Mouse (Mus musculus) embryonic facial prominence, embryonic 10.5 days (tissue): ENCODE data around the gene Rbbp8nl. TPM values are rescaled to one million over a fixed set of nuclear protein-coding genes. Genes with fewer than 3 reads are reported as not detected.

Experiments used
- DNase-seq: peaks from one replicate; pipeline ENCODE4 v3.0.0-alpha.2; 2017; ENCODE audit warnings: low spot score
- H3K27ac ChIP-seq: fragments of 300-500 bp; sonication (generic); replicated peaks from 2 replicates; pipeline ENCODE4 v1.5.1; 2016; ENCODE audit warnings: mild to moderate bottlenecking
- H3K27me3 ChIP-seq: fragments of 300-500 bp; sonication (generic); replicated peaks from 2 replicates; pipeline ENCODE4 v1.6.1; 2016; ENCODE audit warnings: low read depth, mild to moderate bottlenecking; ENCODE audit not compliant: poor library complexity, severe bottlenecking
- H3K36me3 ChIP-seq: fragments of 300-500 bp; sonication (generic); replicated peaks from 2 replicates; pipeline ENCODE4 v1.6.1; 2016; ENCODE audit warnings: mild to moderate bottlenecking, moderate library complexity
- H3K4me1 ChIP-seq: fragments of 300-500 bp; sonication (generic); 2 replicates; pipeline ENCODE4 v1.6.1; 2016
- H3K4me3 ChIP-seq: fragments of 300-500 bp; sonication (generic); 2 replicates; pipeline ENCODE4 v1.5.1; 2016; ENCODE audit warnings: mild to moderate bottlenecking, moderate library complexity
- H3K9me3 ChIP-seq: fragments of 300-500 bp; sonication (generic); 2 replicates; pipeline ENCODE4 v1.6.1; 2016; ENCODE audit warnings: mild to moderate bottlenecking
- WGBS: fragments of 180-500 bp; shearing (Covaris S2); methylation state at CpG from one replicate; pipeline ENCODE4 v1.1.7; 2016; 5-methylcytosine and 5-hydroxymethylcytosine counted together
- polyA plus RNA-seq: library from polyadenylated mRNA; unstranded; fragments of >200 nt; fragmentation: Nextera tagmentation; extraction: Ambion mirVana; gene quantifications from 2 replicates; pipeline ENCODE4 v1.2.1, GENCODE M21; 2016

The Rbbp8nl gene
- polyA plus RNA-seq: 0.92 and 1.7 TPM in 2 replicates

DNA sequence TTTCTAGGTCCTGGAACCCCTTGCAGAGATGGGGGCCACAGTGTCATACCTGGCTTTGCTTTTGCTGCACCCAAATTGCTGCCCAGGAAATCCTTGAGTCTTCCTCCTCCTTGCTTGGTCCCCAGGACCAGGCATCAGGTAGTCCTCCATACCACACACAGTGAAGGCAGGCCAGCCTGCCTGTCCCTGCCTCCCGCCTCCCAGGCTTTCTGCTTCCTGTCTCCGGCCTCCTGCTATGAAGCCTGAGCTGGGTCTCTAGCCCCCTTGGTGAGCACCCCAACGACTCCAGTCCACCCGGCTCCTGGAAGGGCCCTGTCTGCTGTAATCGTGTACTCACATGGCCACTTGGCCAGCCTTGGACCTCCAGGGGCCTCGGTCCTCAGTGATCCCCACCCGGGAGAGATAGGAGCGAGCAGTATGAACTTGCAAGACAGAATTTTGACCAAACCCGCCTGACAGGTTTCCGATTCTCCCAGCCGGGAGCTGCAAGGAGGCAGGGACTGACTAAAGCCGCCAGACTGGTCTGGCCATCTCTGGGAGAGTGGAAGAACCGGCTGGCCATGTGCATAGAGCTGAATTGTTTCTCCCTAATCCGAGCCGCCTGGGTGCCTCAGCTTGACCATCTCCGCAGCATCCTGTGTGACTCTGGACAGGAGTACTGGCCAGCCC, at the start of gene Rbbp8nl:
TSS of gene Rbbp8nl (minus strand) at position 440 of the 669 bp plus-strand sequence.
- DNase-seq: peak; percentile 77
- peaks cover 31% of the 10 kb centered on the region for H3K4me1 ChIP-seq
- H3K36me3 ChIP-seq: no peaks in the 10 kb centered on the region
- peak within 1 kb of the TSS; percentile 75 for H3K27ac ChIP-seq
- H3K9me3 ChIP-seq: no peaks in the 10 kb centered on the region
- 27% methylated on average over 16 of the region's 16 CpGs for WGBS
- H3K27me3 ChIP-seq: peaks cover 12% of the 10 kb centered on the region
- H3K4me3 ChIP-seq: peak within 1 kb of the TSS; percentile 36

DNA sequence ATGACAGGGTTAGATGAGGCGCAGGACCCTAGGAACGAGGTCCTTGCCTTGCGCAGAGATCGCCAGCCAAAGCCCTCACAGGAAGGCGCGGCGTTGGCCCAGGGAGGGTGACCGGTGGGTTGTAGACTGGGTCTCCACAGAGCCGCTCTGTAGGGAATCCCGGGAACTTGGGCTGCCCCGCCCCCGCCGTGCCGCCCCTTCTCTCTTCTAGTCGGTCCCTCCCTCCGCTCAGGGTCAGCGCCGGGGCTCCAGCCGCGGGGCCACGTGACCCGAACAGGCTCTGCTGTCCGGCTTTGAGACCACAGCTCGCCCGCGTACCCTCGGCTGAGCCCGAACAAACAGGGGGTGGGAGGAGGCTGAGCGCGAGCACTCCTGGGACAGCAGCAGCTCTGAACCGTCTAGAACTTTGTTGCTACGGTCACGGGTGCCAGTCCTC, 44.9 kb upstream of the Rbbp8nl start, which contains the start of gene Gata5:
TSS of gene Gata5 (minus strand) at position 149 of the 436 bp plus-strand sequence.
- Histone ChIP-seq H3K4me1 (peaks cover 40% of the 10 kb centered on the region), H3K4me3 (peak within 1 kb of the TSS; percentile 57), H3K9me3 (no peaks in the 10 kb centered on the region), H3K27me3 (peaks cover 97% of the 10 kb centered on the region), H3K36me3 (no peaks in the 10 kb centered on the region), H3K27ac (no peak within 1 kb of the TSS; the same call in 1 of the 2 replicates)
- under 1% methylated on average over 33 of the region's 33 CpGs for WGBS
- peak; percentile 83 for DNase-seq

DNA sequence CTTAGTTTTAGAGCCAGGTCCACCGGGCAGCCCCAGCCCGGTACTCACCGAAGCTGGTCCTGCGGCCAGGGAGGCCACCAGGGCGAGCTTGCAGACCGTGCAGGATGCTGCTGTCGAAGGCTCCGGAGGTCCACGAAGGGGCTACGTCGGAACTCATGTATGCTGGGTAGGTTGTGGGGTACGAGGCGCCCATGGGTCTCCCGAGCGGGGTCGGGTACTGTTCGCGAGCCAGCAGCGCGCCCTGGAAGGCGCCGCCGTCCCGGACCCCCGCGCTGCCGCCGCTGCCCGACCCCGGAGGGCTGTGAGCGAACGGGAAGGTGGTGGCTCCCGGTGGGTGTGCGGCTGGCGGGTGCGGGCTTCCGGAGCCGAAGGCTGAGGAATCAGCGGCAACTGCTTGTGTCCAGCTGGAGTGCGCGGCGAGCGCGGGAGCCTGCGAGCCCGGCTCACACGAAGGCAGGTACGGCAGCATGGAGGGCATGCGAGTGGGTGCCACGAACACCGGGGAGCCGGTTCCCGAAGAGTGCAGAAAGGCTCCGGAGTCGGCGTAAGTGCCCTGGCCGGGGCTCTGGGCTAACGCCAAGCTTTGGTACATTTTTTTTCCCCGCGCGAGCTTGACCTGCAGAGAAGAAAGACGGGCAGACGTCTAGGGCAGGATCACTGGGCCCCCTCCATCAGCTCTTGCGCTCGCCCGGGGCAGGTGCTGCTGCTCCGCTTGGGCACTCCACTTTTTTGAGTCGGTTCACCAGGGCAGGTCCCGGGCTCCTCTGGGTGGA, 44.3 kb upstream of the Rbbp8nl start:
- Histone ChIP-seq H3K4me1 (peaks cover 40% of the 10 kb centered on the region), H3K27ac (no peak overlapping the region; the same call in 1 of the 2 replicates), H3K9me3 (no peaks in the 10 kb centered on the region), H3K4me3 (peak overlapping the region; percentile 57), H3K36me3 (no peaks in the 10 kb centered on the region), H3K27me3 (peaks cover 91% of the 10 kb centered on the region)
- peak; percentile 55 for DNase-seq
- under 1% methylated on average over 69 of the region's 69 CpGs for WGBS

DNA sequence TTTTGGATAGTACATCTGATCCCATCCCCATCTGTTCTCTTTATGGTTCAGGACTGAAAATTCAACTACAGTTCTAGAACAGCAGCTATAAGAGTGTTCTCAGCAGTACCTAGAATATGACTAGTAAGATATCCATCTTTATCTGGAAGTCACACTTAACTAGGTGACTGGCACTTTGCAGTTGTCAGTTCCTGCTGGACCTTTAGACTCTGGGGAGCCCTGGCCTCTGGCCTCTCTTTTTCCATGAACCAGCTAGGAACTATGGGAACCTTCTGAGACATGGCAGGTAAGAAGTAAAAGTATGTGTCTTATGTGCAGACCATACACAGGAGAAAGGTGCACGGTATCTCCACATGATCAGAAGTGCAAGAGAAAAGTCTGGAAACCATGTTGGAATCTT, 39.8 kb upstream of the Rbbp8nl start:
- H3K9me3 ChIP-seq: no peaks in the 10 kb centered on the region
- no peak overlapping the region for H3K27ac ChIP-seq
- H3K36me3 ChIP-seq: no peaks in the 10 kb centered on the region
- DNase-seq: no peak
- no peak overlapping the region for H3K4me3 ChIP-seq
- peaks cover 49% of the 10 kb centered on the region for H3K27me3 ChIP-seq
- H3K4me1 ChIP-seq: peaks cover 9% of the 10 kb centered on the region
- 93% methylated on average over 1 of the region's 1 CpGs for WGBS

DNA sequence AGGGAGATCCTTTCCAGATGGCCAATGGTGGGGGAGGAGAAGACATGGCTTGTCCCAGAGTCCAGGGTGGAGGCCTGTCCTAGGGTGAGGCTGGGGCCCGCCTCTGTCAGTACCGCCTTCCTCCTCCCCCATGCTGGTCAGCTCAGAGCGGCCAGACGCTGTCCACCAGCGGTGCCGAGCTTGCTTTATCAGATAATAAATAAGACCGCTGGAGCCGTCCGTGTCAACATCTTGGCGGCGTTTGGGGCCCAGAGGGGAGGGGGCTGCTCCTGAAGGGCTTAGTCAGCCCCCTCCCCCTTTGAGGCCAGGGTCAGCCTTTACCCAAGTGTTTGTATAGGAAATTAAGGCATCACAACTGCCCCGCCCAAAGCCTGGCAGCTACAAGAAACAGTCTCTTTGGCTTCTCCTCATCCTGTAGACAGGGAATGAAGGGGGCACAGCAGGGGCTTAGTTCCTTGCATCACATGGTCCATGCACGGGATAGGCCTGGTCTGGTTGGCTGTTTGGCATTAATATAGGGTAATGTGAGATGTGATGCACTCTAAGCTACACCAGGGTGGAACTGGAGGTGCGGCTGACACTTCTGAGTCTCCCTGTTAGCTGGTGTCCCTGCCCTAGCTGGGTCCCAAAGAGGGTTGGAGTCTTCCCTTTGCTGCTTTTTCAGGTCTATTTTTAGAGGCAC, 33.1 kb upstream of the Rbbp8nl start:
- Histone ChIP-seq H3K4me3 (no peak overlapping the region), H3K27ac (no peak overlapping the region), H3K9me3 (no peaks in the 10 kb centered on the region), H3K36me3 (no peaks in the 10 kb centered on the region), H3K4me1 (peaks cover 15% of the 10 kb centered on the region), H3K27me3 (peaks cover 5% of the 10 kb centered on the region; the same call in 1 of the 2 replicates)
- DNase-seq: peak; percentile 26
- 33% methylated on average over 14 of the region's 14 CpGs for WGBS

DNA sequence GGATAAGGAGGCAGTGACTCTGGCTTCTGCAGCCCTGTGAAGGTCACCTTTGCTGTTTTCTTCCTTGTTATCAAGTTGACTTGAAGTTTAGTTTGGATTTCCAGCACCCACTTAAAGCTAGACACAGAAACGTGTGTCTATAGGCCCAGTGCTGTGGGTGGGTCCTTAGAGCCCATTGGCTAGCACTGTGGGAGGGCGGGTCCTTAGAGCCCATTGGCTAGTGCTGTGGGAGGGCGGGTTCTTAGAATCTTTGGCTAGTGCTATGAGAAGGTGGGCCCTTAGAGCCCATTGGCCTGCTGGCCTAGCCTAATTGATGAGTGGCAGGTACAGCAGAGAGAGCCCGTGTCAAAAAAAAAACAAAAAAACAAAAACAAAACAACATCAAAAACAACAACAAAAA, 30.5 kb upstream of the Rbbp8nl start:
- no peak for DNase-seq
- H3K4me1 ChIP-seq: peaks cover 15% of the 10 kb centered on the region
- no peaks in the 10 kb centered on the region for H3K36me3 ChIP-seq
- no peak overlapping the region for H3K4me3 ChIP-seq
- peaks cover 9% of the 10 kb centered on the region; the same call in 1 of the 2 replicates for H3K27me3 ChIP-seq
- WGBS: 72% methylated on average over 4 of the region's 4 CpGs
- H3K9me3 ChIP-seq: no peaks in the 10 kb centered on the region
- H3K27ac ChIP-seq: no peak overlapping the region

DNA sequence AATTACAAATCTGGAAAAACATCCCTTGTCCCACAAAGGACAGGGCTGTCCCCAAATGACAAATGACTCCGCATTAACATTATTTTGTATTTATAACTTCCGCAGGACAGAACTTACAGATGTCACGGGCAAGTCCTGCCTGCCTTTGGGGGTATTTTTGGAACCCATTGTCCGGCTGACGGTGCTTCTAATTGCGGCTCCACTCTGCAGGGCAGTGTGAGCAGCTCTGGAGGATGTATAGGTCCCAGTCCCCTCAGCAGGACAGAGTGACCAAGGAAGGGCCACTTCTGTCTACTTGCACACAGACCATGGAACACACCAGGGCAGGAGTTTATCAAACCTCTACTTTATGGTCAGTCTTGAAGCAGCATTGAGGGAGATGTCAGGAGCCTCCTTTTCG, 27.9 kb upstream of the Rbbp8nl start:
- Histone ChIP-seq H3K9me3 (no peaks in the 10 kb centered on the region), H3K4me3 (no peak overlapping the region), H3K36me3 (no peaks in the 10 kb centered on the region), H3K27ac (no peak overlapping the region), H3K4me1 (peaks cover 6% of the 10 kb centered on the region), H3K27me3 (peaks cover 9% of the 10 kb centered on the region; the same call in 1 of the 2 replicates)
- DNase-seq: no peak
- 85% methylated on average over 7 of the region's 7 CpGs for WGBS

DNA sequence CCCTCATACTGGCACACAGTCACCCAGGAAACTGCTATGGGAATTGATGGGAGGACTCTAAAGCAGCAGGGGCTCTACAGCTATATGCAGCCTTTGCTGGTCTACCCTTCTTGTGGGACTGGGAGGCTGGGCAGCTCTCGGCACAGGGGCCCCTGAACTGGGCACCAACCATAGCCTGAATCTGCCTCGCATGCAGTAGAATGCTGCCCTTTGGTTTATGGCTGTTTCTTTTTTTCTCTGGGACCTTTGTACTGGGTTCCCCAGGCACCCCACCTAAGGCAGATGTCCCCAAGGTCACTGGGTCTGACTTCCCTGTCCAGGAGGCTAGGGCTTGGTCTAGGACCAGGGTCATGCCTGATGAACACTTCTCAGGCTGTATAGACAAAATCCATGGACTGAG, 24.6 kb upstream of the Rbbp8nl start:
- no peaks in the 10 kb centered on the region for H3K9me3 ChIP-seq
- peaks cover 9% of the 10 kb centered on the region; the same call in 1 of the 2 replicates for H3K27me3 ChIP-seq
- no peak overlapping the region for H3K27ac ChIP-seq
- no peaks in the 10 kb centered on the region for H3K36me3 ChIP-seq
- WGBS: 85% methylated on average over 2 of the region's 2 CpGs
- H3K4me3 ChIP-seq: no peak overlapping the region
- no peak for DNase-seq
- H3K4me1 ChIP-seq: no peaks in the 10 kb centered on the region

- Histone ChIP-seq H3K4me1 (no peaks in the 10 kb centered on the region), H3K27ac (no peak overlapping the region), H3K9me3 (no peaks in the 10 kb centered on the region), H3K27me3 (no peaks in the 10 kb centered on the region), H3K4me3 (no peak overlapping the region), H3K36me3 (no peaks in the 10 kb centered on the region)
- 84% methylated on average over 4 of the region's 4 CpGs for whole genome bisulfite sequencing
- DNase-seq: no peak
Measured at GRCm38 (mm10) chr2:180311147-180311546, 21.5 kb upstream of the Rbbp8nl start.

DNA sequence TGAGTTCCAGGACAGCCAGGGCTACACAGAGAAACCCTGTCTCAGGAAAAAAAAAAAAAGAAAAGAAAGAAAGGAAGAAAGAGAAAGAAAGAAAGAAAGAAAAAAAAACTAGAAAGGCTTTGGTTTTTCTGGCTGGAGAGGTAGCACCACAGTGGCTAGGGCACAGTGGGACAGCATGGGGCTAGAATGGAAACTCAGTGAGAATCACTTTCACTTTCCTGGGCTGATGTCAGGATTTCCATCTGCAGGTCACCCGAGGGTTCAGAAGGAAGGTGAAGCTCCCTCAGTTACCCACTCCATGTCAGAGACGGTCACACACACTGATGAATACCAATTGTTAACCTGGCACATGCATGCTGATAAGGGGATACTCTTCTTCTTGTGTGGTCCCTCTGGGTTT, 18.0 kb upstream of the Rbbp8nl start:
- Histone ChIP-seq H3K4me1 (no peaks in the 10 kb centered on the region), H3K27me3 (no peaks in the 10 kb centered on the region), H3K9me3 (no peaks in the 10 kb centered on the region), H3K36me3 (no peaks in the 10 kb centered on the region), H3K4me3 (no peak overlapping the region), H3K27ac (no peak overlapping the region)
- DNase-seq: no peak
- WGBS: 60% methylated on average over 2 of the region's 2 CpGs

- no peak for DNase-seq
- H3K4me1 ChIP-seq: no peaks in the 10 kb centered on the region
- no peaks in the 10 kb centered on the region for H3K27me3 ChIP-seq
- 90% methylated on average over 8 of the region's 8 CpGs for WGBS
- no peak overlapping the region for H3K4me3 ChIP-seq
- 0 out of 2 replicates have a peak, but pooled peaks cover 4% of the 10 kb centered on the region for H3K9me3 ChIP-seq
- no peaks in the 10 kb centered on the region for H3K36me3 ChIP-seq
- no peak overlapping the region for H3K27ac ChIP-seq
Measured at GRCm38 (mm10) chr2:180306423-180307168, 16.9 kb upstream of the Rbbp8nl start.

DNA sequence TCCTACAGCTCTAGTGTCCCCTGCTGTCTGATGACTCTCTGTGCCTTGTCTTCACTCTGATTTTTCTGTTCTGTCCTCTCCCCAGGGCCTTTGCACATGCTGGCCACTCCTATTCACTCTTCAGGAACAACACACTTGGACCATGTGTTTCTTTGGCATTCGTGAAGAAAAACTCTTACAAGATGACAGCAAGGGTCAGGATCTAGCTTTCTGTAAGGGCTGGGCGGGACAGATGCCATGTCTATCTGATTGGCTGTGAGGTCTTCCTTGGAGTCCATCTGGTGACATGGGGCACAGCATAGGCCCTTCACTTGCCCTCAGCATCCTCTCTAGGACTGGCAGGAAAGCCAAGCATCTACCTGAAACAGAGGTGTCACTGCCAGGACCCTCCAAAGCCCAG, 16.3 kb upstream of the Rbbp8nl start:
- H3K27ac ChIP-seq: no peak overlapping the region
- no peaks in the 10 kb centered on the region for H3K4me1 ChIP-seq
- WGBS: 78% methylated on average over 2 of the region's 2 CpGs
- H3K36me3 ChIP-seq: no peaks in the 10 kb centered on the region
- no peak for DNase-seq
- H3K27me3 ChIP-seq: no peaks in the 10 kb centered on the region
- 0 out of 2 replicates have a peak, but pooled peaks cover 4% of the 10 kb centered on the region for H3K9me3 ChIP-seq
- H3K4me3 ChIP-seq: no peak overlapping the region
